Mouse (Mus musculus) midbrain, embryonic 14.5 days (tissue): ENCODE results near the gene Ehf. TPM values are rescaled to one million over a fixed set of nuclear protein-coding genes. Genes with fewer than 3 reads are reported as not detected.

Experiments used
- ATAC-seq: fragments of 200-750 bp; cut with Nextera tagmentation; 2 replicates; pipeline ENCODE4 v1.8.0; 2017; ENCODE audit warnings: moderate number of reproducible peaks, moderate library complexity; ENCODE audit not compliant: low FRiP score, low TSS enrichment
- DNase-seq: peaks from one replicate; pipeline ENCODE4 v3.0.0-alpha.2; 2015
- H3K27ac ChIP-seq: fragments of 300-500 bp; sonication (generic); replicated peaks from 2 replicates; pipeline ENCODE4 v1.5.1; 2014; ENCODE audit warnings: mild to moderate bottlenecking, low read depth, low read length, moderate library complexity
- H3K27me3 ChIP-seq: fragments of 300-500 bp; sonication (generic); 2 replicates; pipeline ENCODE4 v1.6.1; 2014; ENCODE audit warnings: low read length, control low read depth, mixed read lengths; ENCODE audit not compliant: control insufficient read depth, insufficient read depth
- H3K36me3 ChIP-seq: fragments of 300-500 bp; sonication (generic); 2 replicates; pipeline ENCODE4 v1.6.1; 2014; ENCODE audit warnings: low read length, control low read depth; ENCODE audit not compliant: control insufficient read depth, insufficient read depth
- H3K4me1 ChIP-seq: fragments of 300-500 bp; sonication (generic); 2 replicates; pipeline ENCODE4 v1.6.1; 2014; ENCODE audit warnings: mild to moderate bottlenecking, antibody characterized with exemption, low read length, control low read depth; ENCODE audit not compliant: control insufficient read depth, insufficient read depth
- H3K4me2 ChIP-seq: fragments of 300-500 bp; sonication (generic); 2 replicates; pipeline ENCODE4 v1.6.1; 2014; ENCODE audit warnings: mild to moderate bottlenecking, low read length, moderate library complexity
- H3K4me3 ChIP-seq: fragments of 300-500 bp; sonication (generic); replicated peaks from 2 replicates; pipeline ENCODE4 v1.5.1; 2014; ENCODE audit warnings: low read depth, low read length
- H3K9ac ChIP-seq: fragments of 300-500 bp; sonication (generic); replicated peaks from 2 replicates; pipeline ENCODE4 v1.6.1; 2014; ENCODE audit warnings: mild to moderate bottlenecking, low read length, moderate library complexity
- H3K9me3 ChIP-seq: fragments of 300-500 bp; sonication (generic); 2 replicates; pipeline ENCODE4 v1.6.1; 2016; ENCODE audit warnings: low read length, control low read depth, mixed read lengths; ENCODE audit not compliant: control insufficient read depth
- WGBS: fragments of 180-500 bp; shearing (Covaris S2); extraction: QIAGEN DNeasy Blood & Tissue Kit; methylation state at CpG from one replicate; pipeline ENCODE4 v1.1.7; 2014; 5-methylcytosine and 5-hydroxymethylcytosine counted together
- polyA plus RNA-seq: library from polyadenylated mRNA; unstranded; fragments of >200 nt; fragmentation: Nextera tagmentation; extraction: Ambion mirVana; gene quantifications from 2 replicates; pipeline ENCODE4 v1.2.1, GENCODE M21; 2014

Gene Ehf
- polyA plus RNA-seq, 1 experiment from 2014 or later = not detected

- WGBS = 86% methylated on average over 2 of the region's 2 CpGs
- no peak for DNase-seq
- no peak overlapping the region for H3K9ac ChIP-seq
Measured at GRCm38 (mm10) chr2:103274803-103275202, 28.3 kb downstream of the Ehf start.

GRCm38 (mm10) chr2:103274270-103274669 lies 28.8 kb downstream of the Ehf start:
- no peak for DNase-seq
- Histone ChIP-seq H3K4me2 (no peak overlapping the region), H3K4me1 (no peaks in the 10 kb centered on the region), H3K4me3 (no peak overlapping the region), H3K9me3 (no peaks in the 10 kb centered on the region), H3K9ac (no peak overlapping the region), H3K27ac (no peak overlapping the region), H3K27me3 (no peaks in the 10 kb centered on the region), H3K36me3 (no peaks in the 10 kb centered on the region)
- no peak for ATAC-seq
- 89% methylated on average over 1 of the region's 1 CpGs for WGBS

More at GRCm38 (mm10) chr2:103274803-103275202, 28.3 kb downstream of the Ehf start:
- Histone ChIP-seq H3K36me3 (no peaks in the 10 kb centered on the region), H3K27me3 (no peaks in the 10 kb centered on the region), H3K4me1 (no peaks in the 10 kb centered on the region), H3K9me3 (no peaks in the 10 kb centered on the region), H3K27ac (no peak overlapping the region), H3K4me2 (no peak overlapping the region), H3K4me3 (no peak overlapping the region)
- ATAC-seq = no peak

- no peak overlapping the region for H3K27ac ChIP-seq
- 82% methylated on average over 8 of the region's 8 CpGs for WGBS
Measured at GRCm38 (mm10) chr2:103271481-103271880, 31.6 kb downstream of the Ehf start.

GRCm38 (mm10) chr2:103270556-103271160 lies 32.4 kb downstream of the Ehf start:
- Histone ChIP-seq H3K4me3 (no peak overlapping the region), H3K9me3 (no peaks in the 10 kb centered on the region), H3K27ac (no peak overlapping the region), H3K27me3 (no peaks in the 10 kb centered on the region), H3K9ac (no peak overlapping the region), H3K4me1 (no peaks in the 10 kb centered on the region), H3K4me2 (no peak overlapping the region), H3K36me3 (no peaks in the 10 kb centered on the region)
- ATAC-seq (no peak), DNase-seq (no peak)
- WGBS = 77% methylated on average over 5 of the region's 5 CpGs

More at GRCm38 (mm10) chr2:103271481-103271880, 31.6 kb downstream of the Ehf start:
- no peak for ATAC-seq
- Histone ChIP-seq H3K4me3 (no peak overlapping the region), H3K27me3 (no peaks in the 10 kb centered on the region), H3K4me2 (no peak overlapping the region), H3K36me3 (no peaks in the 10 kb centered on the region), H3K4me1 (no peaks in the 10 kb centered on the region), H3K9me3 (no peaks in the 10 kb centered on the region), H3K9ac (no peak overlapping the region)
- no peak for DNase-seq

GRCm38 (mm10) chr2:103239086-103239485 lies 64.0 kb downstream of the Ehf start:
- Histone ChIP-seq H3K36me3 (no peaks in the 10 kb centered on the region), H3K4me1 (no peaks in the 10 kb centered on the region), H3K4me2 (no peak overlapping the region), H3K27me3 (no peaks in the 10 kb centered on the region), H3K27ac (no peak overlapping the region), H3K9me3 (no peaks in the 10 kb centered on the region), H3K4me3 (no peak overlapping the region), H3K9ac (no peak overlapping the region)
- ATAC-seq = no peak
- 96% methylated on average over 4 of the region's 4 CpGs for WGBS
- DNase-seq = no peak

GRCm38 (mm10) chr2:103226781-103227180 lies 76.3 kb downstream of the Ehf start:
- Histone ChIP-seq H3K27ac (no peak overlapping the region), H3K4me3 (no peak overlapping the region), H3K4me2 (no peak overlapping the region), H3K36me3 (no peaks in the 10 kb centered on the region), H3K4me1 (no peaks in the 10 kb centered on the region), H3K27me3 (no peaks in the 10 kb centered on the region), H3K9me3 (no peaks in the 10 kb centered on the region; the same call in 1 of the 2 replicates), H3K9ac (no peak overlapping the region)
- ATAC-seq (no peak), DNase-seq (no peak)
- WGBS = 93% methylated on average over 2 of the region's 2 CpGs

- Histone ChIP-seq H3K4me3 (no peak overlapping the region), H3K4me1 (no peaks in the 10 kb centered on the region), H3K27me3 (no peaks in the 10 kb centered on the region), H3K4me2 (no peak overlapping the region), H3K9ac (no peak overlapping the region), H3K36me3 (no peaks in the 10 kb centered on the region), H3K27ac (no peak overlapping the region), H3K9me3 (no peaks in the 10 kb centered on the region; the same call in 1 of the 2 replicates)
- DNase-seq (no peak), ATAC-seq (no peak)
- 95% methylated on average over 2 of the region's 2 CpGs for WGBS
Measured at GRCm38 (mm10) chr2:103220871-103221270, 82.2 kb downstream of the Ehf start.

- H3K4me2 ChIP-seq = no peak overlapping the region
- no peaks in the 10 kb centered on the region; the same call in 1 of the 2 replicates for H3K9me3 ChIP-seq
- no peaks in the 10 kb centered on the region for H3K27me3 ChIP-seq
- ATAC-seq = no peak
- 94% methylated on average over 4 of the region's 4 CpGs for WGBS
- H3K4me1 ChIP-seq = no peaks in the 10 kb centered on the region
- no peaks in the 10 kb centered on the region for H3K36me3 ChIP-seq
- no peak for DNase-seq
- no peak overlapping the region for H3K9ac ChIP-seq
- H3K4me3 ChIP-seq = no peak overlapping the region
- no peak overlapping the region for H3K27ac ChIP-seq
Measured at GRCm38 (mm10) chr2:103218323-103218722, 84.8 kb downstream of the Ehf start.

- H3K27ac ChIP-seq = no peak overlapping the region
- H3K27me3 ChIP-seq = no peaks in the 10 kb centered on the region
- ATAC-seq (no peak), DNase-seq (no peak)
- no peak overlapping the region for H3K4me3 ChIP-seq
- H3K4me2 ChIP-seq = no peak overlapping the region
- no peaks in the 10 kb centered on the region for H3K36me3 ChIP-seq
- H3K9me3 ChIP-seq = no peaks in the 10 kb centered on the region
- no peak overlapping the region for H3K9ac ChIP-seq
- 86% methylated on average over 4 of the region's 4 CpGs for WGBS
- no peaks in the 10 kb centered on the region for H3K4me1 ChIP-seq
Measured at GRCm38 (mm10) chr2:103215801-103216200, 87.3 kb downstream of the Ehf start.
